In genomic region chrX:170021750-170022461, GRCm38 (mm10) we compare ENCODE assay signal across 7 mouse cellular contexts. TPM values are rescaled to one million over a fixed set of nuclear protein-coding genes. Genes with fewer than 3 reads are reported as not detected.
DNase-seq lines count a peak whose midpoint lies in the region; ATAC-seq and TF ChIP-seq lines count a peak whose summit lies in the region.
"Not testable (repeated sequence)": the region's sequence is repeated elsewhere in the genome, so short reads cannot be mapped to it uniquely, and the experiment has no call there.

No protein-coding gene starts in this region.

- TF ChIP-seq CTCF in midbrain, postnatal 0 days (IDR thresholded peaks at IDR 0.05) = peak; percentile 84

- H3K4me3 ChIP-seq in forebrain, embryonic 15.5 days; midbrain, postnatal 0 days (ENCODE audit: low read depth, low read length): not testable (repeated sequence)

- intact Hi-C loops in left cerebral cortex, postnatal 25 days (cut with DNase I) = not testable (repeated sequence)

- not testable (repeated sequence) for H3K4me1 ChIP-seq in forebrain, embryonic 15.5 days; midbrain, postnatal 0 days (ENCODE audit: insufficient read depth, low read length)

- 46% methylated on average over 15 of the region's 15 CpGs for WGBS in forebrain, embryonic 15.5 days
- WGBS in midbrain, postnatal 0 days = 52% methylated on average over 15 of the region's 15 CpGs

- peaks cover 32% of the 10 kb centered on the region for H3K36me3 ChIP-seq in forebrain, embryonic 15.5 days
- H3K36me3 ChIP-seq in midbrain, postnatal 0 days (ENCODE audit: insufficient read depth, low read length) = not testable (repeated sequence)
- H3K36me3 ChIP-seq in splenic B cell, adult 2 months (ENCODE audit: control insufficient read depth, insufficient read depth, low read length, poor library complexity, severe bottlenecking) = peaks cover 23% of the 10 kb centered on the region

- peak; percentile 96 for DNase-seq in NIH3T3 (ENCODE audit: low read depth)
- DNase-seq in cerebellum, adult 9-11 months = peak; percentile 66
- peak; percentile 78 to 84 for DNase-seq in left cerebral cortex, postnatal 25 days (ENCODE audit: low spot score in 2 of 2)
- DNase-seq in midbrain, postnatal 0 days (ENCODE audit: low spot score) = peak; percentile 88
- peak; percentile 91 for DNase-seq in splenic B cell, adult 2 months (ENCODE audit: low read depth, low spot score)

- not testable (repeated sequence) for H3K27me3 ChIP-seq in forebrain, embryonic 15.5 days; midbrain, postnatal 0 days (ENCODE audit: insufficient read depth, low read length); splenic B cell, adult 2 months (ENCODE audit: control insufficient read depth, insufficient read depth, low read length, poor library complexity, severe bottlenecking)

- not testable (repeated sequence) for ATAC-seq in forebrain, embryonic 15.5 days (replicated peaks); midbrain, postnatal 0 days (ENCODE audit: low FRiP score)
- peak; percentile 45 for ATAC-seq in inflammation-experienced regulatory T-cells, adult 6 months

- peaks cover 22% of the 10 kb centered on the region for H3K9me3 ChIP-seq in forebrain, embryonic 15.5 days
- H3K9me3 ChIP-seq in midbrain, postnatal 0 days (ENCODE audit: low read length) = peaks cover 12% of the 10 kb centered on the region; the same call in 1 of the 2 replicates

- H3K9ac ChIP-seq in forebrain, embryonic 15.5 days (replicated peaks); midbrain, postnatal 0 days (replicated peaks; ENCODE audit: low read length, poor library complexity, severe bottlenecking): not testable (repeated sequence)

- H3K27ac ChIP-seq in forebrain, embryonic 15.5 days (replicated peaks) = peak overlapping the region; percentile 2; the same call in 1 of the 2 replicates
- H3K27ac ChIP-seq in midbrain, postnatal 0 days (ENCODE audit: low read depth, low read length) = not testable (repeated sequence)

- H3K4me2 ChIP-seq in forebrain, embryonic 15.5 days (replicated peaks); midbrain, postnatal 0 days (ENCODE audit: low read depth, low read length, poor library complexity, severe bottlenecking): not testable (repeated sequence)

RNA-seq across cellular contexts. Expression of gene Gm21887, which starts 12.4 kb away (rescaled TPM):
- 189 and 242 TPM in 2 replicates for polyA plus RNA-seq in forebrain, embryonic 15.5 days (2015; fragmentation: Nextera tagmentation; extraction: Ambion mirVana)
- polyA plus RNA-seq in inflammation-experienced regulatory T-cells, adult 6 months (2017; shearing (Covaris generic)) = 10 to 100 TPM in 2 of 3 experiments, under 1 TPM in 1; 0.88 to 24.9 (median 14.6) TPM
- 100 to 1,000 TPM; 175 to 177 TPM for total RNA-seq in left cerebral cortex, postnatal 25 days (2021)
- total RNA-seq in midbrain, postnatal 0 days (2014; rRNA removed) = 34.6 and 51.3 TPM in 2 replicates
- 193 and 201 TPM in 2 replicates for polyA plus RNA-seq in midbrain, postnatal 0 days (2015; fragmentation: Nextera tagmentation; extraction: Ambion mirVana)
